Mouse (Mus musculus) urinary bladder, postnatal 25 days (tissue): ENCODE results near the gene Elovl1.
A peak's percentile ranks its signal among the peaks of the same experiment; 100 is the strongest.

Experiments
- DNase-seq: peaks from one replicate; pipeline ENCODE4 v3.0.0; 2022; ENCODE audit warnings: low spot score

The Elovl1 gene

GRCm38 (mm10) chr4:118427768-118428451 is at the start of gene Elovl1:
Elovl1 (plus strand) TSS chr4:118428093.
- peak; percentile 86 for DNase-seq

- DNase-seq = no peak
Observed at GRCm38 (mm10) chr4:118383271-118383670, 44.6 kb upstream of the Elovl1 start.

- DNase-seq = no peak
Observed at GRCm38 (mm10) chr4:118387316-118387715, 40.6 kb upstream of the Elovl1 start.

DNA sequence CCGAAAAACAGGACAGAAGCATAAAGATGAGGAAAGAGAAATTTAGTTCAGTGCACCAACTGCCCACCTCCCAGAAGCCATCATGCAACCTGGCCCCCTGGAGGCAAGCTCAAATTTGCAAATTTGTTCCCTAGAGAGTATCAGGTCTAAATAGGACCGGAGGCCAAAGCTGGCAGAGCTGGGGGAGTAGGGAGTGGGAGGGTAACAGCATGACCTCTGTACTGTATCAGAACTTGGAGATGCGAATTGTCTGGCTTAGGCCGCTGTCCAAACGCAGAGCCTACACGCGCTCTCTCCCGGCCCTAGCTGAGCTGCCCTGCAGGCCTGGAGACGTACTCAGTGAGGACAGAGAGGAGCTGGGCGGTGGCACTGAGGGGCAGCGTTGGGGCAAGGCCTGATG is 37.7 kb upstream of the Elovl1 start:
- no peak for DNase-seq

GRCm38 (mm10) chr4:118394505-118394904 is 33.4 kb upstream of the Elovl1 start:
- DNase-seq = no peak

GRCm38 (mm10) chr4:118395289-118395688 is 32.6 kb upstream of the Elovl1 start:
- no peak for DNase-seq

DNA sequence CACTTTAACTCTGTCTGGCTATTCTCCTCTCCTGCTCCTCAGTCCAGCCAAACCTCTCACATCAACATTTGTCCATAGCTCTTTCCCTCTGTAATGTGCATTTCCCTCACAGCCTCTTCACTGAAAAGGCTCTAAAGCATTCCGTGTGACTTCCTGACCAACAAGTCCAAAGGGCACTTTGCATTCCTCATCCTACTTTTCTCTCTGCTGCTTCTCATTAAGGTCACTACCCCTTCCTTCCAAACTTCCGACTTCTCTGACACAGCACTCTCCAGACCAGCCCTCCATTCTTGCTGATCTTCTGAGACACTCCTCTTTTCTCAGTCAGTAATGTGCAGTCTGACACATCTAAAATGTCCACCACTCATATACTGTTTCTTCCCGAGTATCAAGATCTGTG is 31.5 kb upstream of the Elovl1 start:
- DNase-seq = no peak

- no peak for DNase-seq
Observed at GRCm38 (mm10) chr4:118398400-118398799, 29.5 kb upstream of the Elovl1 start.

DNA sequence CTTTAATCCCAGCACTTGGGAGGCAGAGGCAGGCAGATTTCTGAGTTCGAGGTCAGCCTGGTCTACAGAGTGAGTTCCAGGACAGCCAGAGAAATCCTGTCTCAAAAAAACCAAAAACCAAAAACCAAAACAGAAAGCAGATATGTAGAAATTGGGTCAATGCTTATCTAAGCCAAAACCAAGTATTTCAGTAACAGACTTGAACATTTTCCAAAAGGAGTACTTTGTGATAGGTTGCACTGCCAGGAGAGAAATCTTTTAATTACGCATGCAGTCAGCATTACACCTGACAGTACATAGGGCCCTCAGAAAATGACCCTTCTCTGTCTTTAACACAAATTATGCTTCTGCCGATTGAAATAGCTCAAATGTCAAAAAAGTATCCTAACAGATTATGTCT is 26.5 kb upstream of the Elovl1 start:
- DNase-seq = no peak

DNA sequence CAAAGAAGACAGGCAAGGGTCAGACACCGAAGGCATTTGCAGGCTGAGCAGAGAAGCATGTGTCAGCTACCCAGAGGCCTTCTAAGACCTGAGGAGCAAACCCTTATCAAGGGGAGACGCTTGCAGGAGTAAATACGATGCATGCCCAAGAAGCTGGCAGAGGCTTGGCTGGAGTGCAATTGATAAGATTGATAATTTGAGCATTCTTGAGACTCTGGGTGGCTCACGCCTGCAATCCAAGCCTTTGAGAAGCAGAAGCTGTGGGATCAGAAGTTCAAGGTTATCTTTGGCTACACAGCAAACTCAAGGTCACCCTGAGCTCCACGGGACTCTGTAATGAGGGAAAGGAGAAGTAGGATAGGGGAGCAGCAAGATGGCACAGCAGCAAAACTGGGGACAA is 26.0 kb upstream of the Elovl1 start:
- DNase-seq = no peak

GRCm38 (mm10) chr4:118402701-118403100 is 25.2 kb upstream of the Elovl1 start:
- DNase-seq = no peak

DNA sequence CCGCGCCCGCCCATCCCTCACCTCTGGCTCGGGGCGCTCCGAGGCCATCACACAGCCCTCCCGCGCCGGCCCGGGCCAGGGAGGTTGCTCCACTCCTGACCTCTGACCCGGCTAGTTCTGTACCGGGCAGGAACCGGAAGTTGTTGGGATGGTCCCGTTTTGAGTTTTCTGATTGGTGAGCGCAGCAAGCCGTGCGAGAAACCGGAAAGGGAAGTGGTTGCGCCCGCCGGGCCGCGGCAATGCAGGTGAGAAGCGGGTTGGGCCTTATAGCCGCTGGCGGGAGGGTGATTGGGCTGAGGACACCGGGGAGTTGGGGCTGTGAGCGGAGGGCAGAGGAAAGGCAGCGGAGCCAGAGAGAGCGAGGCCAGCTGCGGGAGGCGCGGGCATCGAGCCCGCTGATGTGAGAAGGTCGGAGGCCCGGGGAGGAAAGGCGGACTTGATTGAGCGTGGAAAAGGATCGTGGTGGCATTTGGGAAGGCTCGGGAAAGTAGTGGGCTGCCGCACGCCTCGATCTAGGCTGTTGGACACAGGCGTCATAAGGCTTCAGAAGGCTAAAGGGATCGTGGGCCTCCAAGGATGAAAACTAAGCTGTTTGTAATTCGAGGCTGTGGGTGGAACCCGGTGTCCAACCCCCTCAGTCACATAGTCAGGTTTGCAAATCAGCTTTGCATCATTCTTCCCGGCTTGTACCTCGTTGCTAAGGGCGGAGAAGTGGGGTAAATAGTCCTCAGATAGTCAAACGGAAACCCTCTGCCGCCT is 18.6 kb upstream of the Elovl1 start, which contains the start of the genes Szt2 and Med8:
TSS of gene Szt2 (minus strand) at position 132 of the 759 bp plus-strand sequence.
TSS of gene Med8 (plus strand) at position 196 of the 759 bp plus-strand sequence.
- peak; percentile 82 for DNase-seq

DNA sequence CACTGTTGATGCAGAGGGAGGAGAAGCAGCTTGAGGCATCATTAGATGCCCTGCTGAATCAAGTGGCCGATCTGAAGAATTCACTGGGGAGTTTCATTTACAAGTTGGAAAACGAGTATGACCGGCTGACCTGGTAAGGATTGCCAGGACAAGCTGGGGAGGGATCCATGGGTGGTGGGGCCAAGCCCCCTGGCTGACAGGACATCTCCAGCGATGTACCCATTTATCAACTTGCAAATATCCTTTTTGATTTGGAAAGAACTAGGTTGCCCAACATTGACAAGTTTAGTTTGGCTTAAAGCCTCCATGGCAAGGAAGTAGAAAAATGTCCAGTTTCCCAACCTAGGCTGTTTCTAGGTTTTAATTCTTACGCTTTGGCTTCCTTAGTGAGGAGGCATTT is 17.0 kb upstream of the Elovl1 start:
- no peak for DNase-seq

- DNase-seq = no peak
Observed at GRCm38 (mm10) chr4:118413553-118413952, 14.3 kb upstream of the Elovl1 start.

GRCm38 (mm10) chr4:118415779-118416178 is 12.1 kb upstream of the Elovl1 start:
- no peak for DNase-seq

- no peak for DNase-seq
Observed at GRCm38 (mm10) chr4:118416329-118416728, 11.6 kb upstream of the Elovl1 start.

GRCm38 (mm10) chr4:118417112-118417797 is 10.6 kb upstream of the Elovl1 start:
- no peak for DNase-seq

- DNase-seq = no peak
Observed at GRCm38 (mm10) chr4:118421384-118421783, 6.5 kb upstream of the Elovl1 start.

GRCm38 (mm10) chr4:118424541-118425160 is 3.2 kb upstream of the Elovl1 start:
- no peak for DNase-seq

GRCm38 (mm10) chr4:118425374-118425773 is 2.5 kb upstream of the Elovl1 start:
- DNase-seq = no peak

DNA sequence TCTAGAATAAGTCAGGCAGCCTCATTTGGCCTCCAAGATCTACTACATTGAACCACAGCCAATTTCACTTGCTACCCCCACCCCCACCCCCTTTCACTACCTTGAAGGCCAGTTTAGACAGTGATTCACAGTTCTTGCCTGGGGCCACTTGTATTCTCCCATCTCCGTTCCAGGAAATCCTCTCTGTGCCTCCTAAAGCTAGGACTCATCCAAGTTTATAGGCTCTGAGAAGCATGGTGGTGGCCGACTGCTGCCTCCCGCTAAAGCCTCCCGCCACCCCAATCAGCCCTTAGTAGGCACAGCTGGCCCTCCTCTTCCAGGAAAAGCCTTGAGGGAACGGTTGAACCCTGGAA is 502 bp upstream of the Elovl1 start:
- DNase-seq = no peak

DNA sequence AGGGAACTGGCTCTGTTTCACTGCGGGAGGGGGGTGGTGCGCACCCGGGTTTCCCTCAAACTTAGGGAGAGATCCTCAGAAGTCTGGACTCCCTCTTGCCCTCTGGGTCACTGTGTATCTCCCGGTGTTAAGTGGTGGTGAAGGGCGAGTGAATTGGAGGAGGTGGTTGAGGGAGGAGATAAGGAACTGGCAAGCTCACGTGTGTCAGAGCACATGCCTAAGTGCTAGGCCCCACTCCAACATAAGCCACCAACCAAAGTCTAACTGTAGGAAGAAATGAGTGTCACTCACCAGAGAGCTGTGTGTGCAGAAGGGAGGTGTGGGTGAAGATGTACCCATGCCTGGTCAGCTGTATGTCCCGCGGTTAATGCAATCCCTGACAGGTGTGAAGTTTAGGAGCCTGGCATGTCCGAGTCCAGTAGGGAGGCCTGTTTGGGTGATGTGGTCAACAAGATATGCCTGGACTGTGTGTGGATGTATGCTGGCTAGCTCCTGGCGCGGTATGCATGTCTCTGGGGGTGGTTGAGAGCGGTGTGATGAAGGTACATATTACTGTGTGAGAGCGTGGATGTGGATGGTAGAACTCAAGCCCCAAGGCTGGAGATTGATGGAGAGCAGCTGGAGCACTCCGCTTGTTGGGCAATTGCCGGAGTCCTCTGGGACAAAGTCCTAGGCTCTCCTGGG is 780 bp downstream of the Elovl1 start:
- peak; percentile 27 for DNase-seq
